Mouse (Mus musculus): ENCODE data around the gene Orc5. TPM values are rescaled to one million over a fixed set of nuclear protein-coding genes. Genes with fewer than 3 reads are reported as not detected.

Gene Orc5
- polyA plus RNA-seq (2015; fragmentation: Nextera tagmentation; extraction: Ambion mirVana): 42.5 and 43.5 TPM in 2 replicates

GRCm38 (mm10) chr5:22550033-22550551 is at the start of gene Orc5:
Gene Orc5 (minus strand): TSS chr5:22550429.
- Histone ChIP-seq H3K36me3 (ENCODE audit: insufficient read depth, low read length) (peaks cover 15% of the 10 kb centered on the region), H3K27ac (ENCODE audit: low read length) (peak within 1 kb of the TSS; percentile 74), H3K9ac (replicated peaks; ENCODE audit: low read length) (peak within 1 kb of the TSS; percentile 87), H3K4me2 (replicated peaks; ENCODE audit: low read depth, low read length) (peak within 1 kb of the TSS; percentile 72), H3K9me3 (ENCODE audit: low read length) (no peaks in the 10 kb centered on the region), H3K27me3 (ENCODE audit: insufficient read depth, low read length) (no peaks in the 10 kb centered on the region), H3K4me1 (ENCODE audit: insufficient read depth, low read length) (peaks cover 7% of the 10 kb centered on the region), H3K4me3 (ENCODE audit: low read length) (peak within 1 kb of the TSS; percentile 62)
- peak; percentile 100 for ATAC-seq (ENCODE audit: low FRiP score, low TSS enrichment)
- WGBS: under 1% methylated on average over 31 of the region's 31 CpGs

GRCm38 (mm10) chr5:22596981-22597380 is 46.8 kb upstream of the Orc5 start:
- H3K9ac ChIP-seq (replicated peaks; ENCODE audit: low read length): no peak overlapping the region
- H3K36me3 ChIP-seq (ENCODE audit: insufficient read depth, low read length): no peaks in the 10 kb centered on the region
- no peaks in the 10 kb centered on the region for H3K9me3 ChIP-seq (ENCODE audit: low read length)
- no peaks in the 10 kb centered on the region for H3K4me1 ChIP-seq (ENCODE audit: insufficient read depth, low read length)
- 98% methylated on average over 4 of the region's 4 CpGs for WGBS
- H3K27me3 ChIP-seq (ENCODE audit: insufficient read depth, low read length): no peaks in the 10 kb centered on the region
- H3K4me2 ChIP-seq (replicated peaks; ENCODE audit: low read depth, low read length): no peak overlapping the region
- H3K4me3 ChIP-seq (ENCODE audit: low read length): no peak overlapping the region
- no peak overlapping the region for H3K27ac ChIP-seq (ENCODE audit: low read length)
- ATAC-seq (ENCODE audit: low FRiP score, low TSS enrichment): no peak

- no peak for ATAC-seq (ENCODE audit: low FRiP score, low TSS enrichment)
- no peaks in the 10 kb centered on the region for H3K4me1 ChIP-seq (ENCODE audit: insufficient read depth, low read length)
- no peak overlapping the region for H3K27ac ChIP-seq (ENCODE audit: low read length)
- no peaks in the 10 kb centered on the region for H3K9me3 ChIP-seq (ENCODE audit: low read length)
- H3K27me3 ChIP-seq (ENCODE audit: insufficient read depth, low read length): no peaks in the 10 kb centered on the region
- H3K36me3 ChIP-seq (ENCODE audit: insufficient read depth, low read length): no peaks in the 10 kb centered on the region
- 79% methylated on average over 1 of the region's 1 CpGs for WGBS
- no peak overlapping the region for H3K9ac ChIP-seq (replicated peaks; ENCODE audit: low read length)
- H3K4me2 ChIP-seq (replicated peaks; ENCODE audit: low read depth, low read length): no peak overlapping the region
- H3K4me3 ChIP-seq (ENCODE audit: low read length): no peak overlapping the region
Observed at GRCm38 (mm10) chr5:22589370-22589966, 39.2 kb upstream of the Orc5 start.

DNA sequence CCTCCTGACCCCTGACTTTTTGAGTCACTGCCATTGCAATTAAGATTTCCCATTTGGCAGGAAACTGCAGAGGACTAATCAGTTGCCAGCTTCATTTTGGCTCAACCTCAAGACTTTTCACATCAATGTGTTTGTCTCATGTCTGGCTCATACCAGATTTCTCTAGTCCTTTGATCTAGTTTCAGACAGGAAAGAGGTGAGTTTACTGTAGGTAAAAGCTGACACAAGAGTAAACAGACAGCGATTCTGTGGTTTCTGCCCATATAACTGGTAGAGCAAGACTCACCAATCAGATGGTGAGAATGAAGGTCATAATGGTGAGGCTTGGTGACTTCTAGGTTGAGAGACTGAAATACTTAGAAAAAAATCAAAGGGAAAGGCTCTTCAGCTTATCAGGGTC is 37.3 kb upstream of the Orc5 start:
- 63% methylated on average over 1 of the region's 1 CpGs for WGBS
- ATAC-seq (ENCODE audit: low FRiP score, low TSS enrichment): no peak
- H3K27ac ChIP-seq (ENCODE audit: low read length): no peak overlapping the region

GRCm38 (mm10) chr5:22584556-22584955 is 34.3 kb upstream of the Orc5 start:
- Histone ChIP-seq H3K36me3 (ENCODE audit: insufficient read depth, low read length) (no peaks in the 10 kb centered on the region), H3K9ac (replicated peaks; ENCODE audit: low read length) (no peak overlapping the region), H3K4me1 (ENCODE audit: insufficient read depth, low read length) (no peaks in the 10 kb centered on the region), H3K4me2 (replicated peaks; ENCODE audit: low read depth, low read length) (no peak overlapping the region), H3K27ac (ENCODE audit: low read length) (no peak overlapping the region), H3K4me3 (ENCODE audit: low read length) (no peak overlapping the region), H3K9me3 (ENCODE audit: low read length) (no peaks in the 10 kb centered on the region), H3K27me3 (ENCODE audit: insufficient read depth, low read length) (no peaks in the 10 kb centered on the region)
- ATAC-seq (ENCODE audit: low FRiP score, low TSS enrichment): no peak
- 51% methylated on average over 2 of the region's 2 CpGs for WGBS

More for the DNA sequence above, 37.3 kb upstream of the Orc5 start:
- H3K36me3 ChIP-seq (ENCODE audit: insufficient read depth, low read length): no peaks in the 10 kb centered on the region
- no peak overlapping the region for H3K9ac ChIP-seq (replicated peaks; ENCODE audit: low read length)
- no peak overlapping the region for H3K4me2 ChIP-seq (replicated peaks; ENCODE audit: low read depth, low read length)
- no peaks in the 10 kb centered on the region for H3K4me1 ChIP-seq (ENCODE audit: insufficient read depth, low read length)
- H3K27me3 ChIP-seq (ENCODE audit: insufficient read depth, low read length): no peaks in the 10 kb centered on the region
- no peaks in the 10 kb centered on the region for H3K9me3 ChIP-seq (ENCODE audit: low read length)
- no peak overlapping the region for H3K4me3 ChIP-seq (ENCODE audit: low read length)

DNA sequence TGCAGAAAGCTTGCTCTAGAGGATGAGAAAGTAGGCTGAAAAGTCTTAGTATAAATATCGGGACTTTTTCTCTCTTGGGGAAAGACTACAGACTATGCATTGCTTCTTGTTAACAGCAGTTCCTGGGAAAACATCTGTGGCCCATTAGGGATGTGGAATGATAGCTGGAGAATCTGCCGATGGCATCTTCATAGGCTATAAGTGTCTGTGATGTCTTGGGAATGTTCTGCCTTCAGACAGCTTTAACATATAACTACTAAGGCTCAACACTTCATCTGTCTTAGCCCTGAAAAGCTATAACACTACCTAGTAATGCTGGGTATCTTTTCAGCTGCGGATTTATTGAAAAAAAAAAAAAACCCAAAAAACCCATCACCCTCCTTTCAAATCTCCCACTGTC is 27.8 kb upstream of the Orc5 start:
- WGBS: 86% methylated on average over 3 of the region's 3 CpGs
- H3K9ac ChIP-seq (replicated peaks; ENCODE audit: low read length): no peak overlapping the region
- H3K9me3 ChIP-seq (ENCODE audit: low read length): no peaks in the 10 kb centered on the region
- ATAC-seq (ENCODE audit: low FRiP score, low TSS enrichment): no peak
- H3K4me2 ChIP-seq (replicated peaks; ENCODE audit: low read depth, low read length): no peak overlapping the region
- no peaks in the 10 kb centered on the region for H3K27me3 ChIP-seq (ENCODE audit: insufficient read depth, low read length)
- H3K4me1 ChIP-seq (ENCODE audit: insufficient read depth, low read length): no peaks in the 10 kb centered on the region
- no peak overlapping the region for H3K27ac ChIP-seq (ENCODE audit: low read length)
- no peaks in the 10 kb centered on the region for H3K36me3 ChIP-seq (ENCODE audit: insufficient read depth, low read length)
- no peak overlapping the region for H3K4me3 ChIP-seq (ENCODE audit: low read length)

GRCm38 (mm10) chr5:22574751-22575150 is 24.5 kb upstream of the Orc5 start:
- Histone ChIP-seq H3K4me1 (ENCODE audit: insufficient read depth, low read length) (no peaks in the 10 kb centered on the region), H3K27ac (ENCODE audit: low read length) (no peak overlapping the region), H3K9ac (replicated peaks; ENCODE audit: low read length) (no peak overlapping the region), H3K9me3 (ENCODE audit: low read length) (no peaks in the 10 kb centered on the region), H3K4me2 (replicated peaks; ENCODE audit: low read depth, low read length) (no peak overlapping the region), H3K36me3 (ENCODE audit: insufficient read depth, low read length) (no peaks in the 10 kb centered on the region), H3K4me3 (ENCODE audit: low read length) (no peak overlapping the region), H3K27me3 (ENCODE audit: insufficient read depth, low read length) (no peaks in the 10 kb centered on the region)
- 66% methylated on average over 3 of the region's 3 CpGs for WGBS
- ATAC-seq (ENCODE audit: low FRiP score, low TSS enrichment): no peak

DNA sequence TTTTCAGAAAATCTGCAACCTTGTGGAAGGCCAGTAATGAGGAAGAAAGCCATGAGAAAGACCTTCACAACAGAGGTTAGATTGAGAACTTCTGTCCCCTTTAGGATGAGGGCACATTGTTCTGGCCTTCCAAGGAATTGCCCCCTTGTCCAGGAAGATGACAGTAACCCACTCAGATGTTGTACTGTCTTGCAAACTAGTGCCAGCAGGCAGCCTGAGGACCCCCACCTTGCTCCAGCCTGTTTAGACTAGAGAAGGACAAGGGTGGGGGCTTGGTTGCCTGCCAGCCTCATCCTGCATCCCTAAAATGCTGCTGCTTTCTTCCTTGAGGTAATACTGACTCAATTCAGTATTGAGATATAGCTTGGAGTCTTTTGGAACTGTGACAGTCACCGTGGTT is 23.9 kb upstream of the Orc5 start:
- H3K4me3 ChIP-seq (ENCODE audit: low read length): no peak overlapping the region
- 58% methylated on average over 1 of the region's 1 CpGs for WGBS

GRCm38 (mm10) chr5:22573696-22574095 is 23.5 kb upstream of the Orc5 start:
- H3K9me3 ChIP-seq (ENCODE audit: low read length): no peaks in the 10 kb centered on the region
- WGBS: 53% methylated on average over 2 of the region's 2 CpGs

More for the DNA sequence above, 23.9 kb upstream of the Orc5 start:
- Histone ChIP-seq H3K27ac (ENCODE audit: low read length) (no peak overlapping the region), H3K9me3 (ENCODE audit: low read length) (no peaks in the 10 kb centered on the region), H3K4me1 (ENCODE audit: insufficient read depth, low read length) (no peaks in the 10 kb centered on the region), H3K4me2 (replicated peaks; ENCODE audit: low read depth, low read length) (no peak overlapping the region), H3K27me3 (ENCODE audit: insufficient read depth, low read length) (no peaks in the 10 kb centered on the region), H3K36me3 (ENCODE audit: insufficient read depth, low read length) (no peaks in the 10 kb centered on the region), H3K9ac (replicated peaks; ENCODE audit: low read length) (no peak overlapping the region)
- no peak for ATAC-seq (ENCODE audit: low FRiP score, low TSS enrichment)

GRCm38 (mm10) chr5:22572881-22573280 is 22.7 kb upstream of the Orc5 start:
- Histone ChIP-seq H3K9ac (replicated peaks; ENCODE audit: low read length) (no peak overlapping the region), H3K4me3 (ENCODE audit: low read length) (no peak overlapping the region), H3K9me3 (ENCODE audit: low read length) (no peaks in the 10 kb centered on the region), H3K4me1 (ENCODE audit: insufficient read depth, low read length) (no peaks in the 10 kb centered on the region), H3K36me3 (ENCODE audit: insufficient read depth, low read length) (no peaks in the 10 kb centered on the region), H3K27ac (ENCODE audit: low read length) (no peak overlapping the region), H3K4me2 (replicated peaks; ENCODE audit: low read depth, low read length) (no peak overlapping the region), H3K27me3 (ENCODE audit: insufficient read depth, low read length) (no peaks in the 10 kb centered on the region)
- ATAC-seq (ENCODE audit: low FRiP score, low TSS enrichment): no peak
- 94% methylated on average over 6 of the region's 6 CpGs for WGBS

More at GRCm38 (mm10) chr5:22573696-22574095, 23.5 kb upstream of the Orc5 start:
- H3K4me3 ChIP-seq (ENCODE audit: low read length): no peak overlapping the region
- no peaks in the 10 kb centered on the region for H3K4me1 ChIP-seq (ENCODE audit: insufficient read depth, low read length)
- ATAC-seq (ENCODE audit: low FRiP score, low TSS enrichment): no peak
- H3K4me2 ChIP-seq (replicated peaks; ENCODE audit: low read depth, low read length): no peak overlapping the region
- no peak overlapping the region for H3K9ac ChIP-seq (replicated peaks; ENCODE audit: low read length)
- no peak overlapping the region for H3K27ac ChIP-seq (ENCODE audit: low read length)
- H3K36me3 ChIP-seq (ENCODE audit: insufficient read depth, low read length): no peaks in the 10 kb centered on the region
- H3K27me3 ChIP-seq (ENCODE audit: insufficient read depth, low read length): no peaks in the 10 kb centered on the region

Data from kidney, embryonic 16.5 days (tissue).